Mouse (Mus musculus) lung, postnatal 0 days (tissue): ENCODE measurements around the gene Lpin3.

Source experiments
- CTCF ChIP-seq: IDR thresholded peaks from 2 replicates; pipeline ENCODE4 v1.5.1; 2016; ENCODE audit warnings: antibody characterized with exemption, mild to moderate bottlenecking
- EP300 ChIP-seq: IDR thresholded peaks from 2 replicates; pipeline ENCODE4 v1.6.1; 2016; ENCODE audit warnings: antibody characterized with exemption, mild to moderate bottlenecking, control low read depth

DNA sequence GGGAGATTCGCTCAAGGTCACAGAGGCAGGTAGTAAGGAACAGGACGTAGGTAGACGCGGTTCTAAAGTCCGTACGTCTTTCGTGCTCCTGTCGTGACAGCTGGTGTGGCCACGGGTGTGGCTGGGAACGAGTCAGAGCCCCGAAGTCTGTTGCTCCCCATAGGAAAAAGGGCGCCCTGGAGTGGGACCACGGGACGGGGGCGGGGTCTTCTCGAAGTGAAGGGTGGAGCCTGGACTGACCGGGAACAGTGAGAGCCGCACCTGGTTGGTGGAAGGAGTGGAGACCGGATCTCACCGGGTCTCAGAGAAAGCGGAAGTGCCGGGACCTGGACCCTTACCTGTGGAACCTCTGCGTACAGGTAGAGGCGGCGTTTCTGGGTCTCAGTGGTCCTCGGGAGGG is 7.4 kb downstream of the Lpin3 start:
- TF ChIP-seq CTCF (no peak), EP300 (no peak)
